Mouse (Mus musculus): Measurements from ENCODE around the gene Olfr1537.

Gene Olfr1537
- long read RNA-seq, experiment 1 = 0 reads
- long read RNA-seq, experiment 2 = 0 reads

DNA sequence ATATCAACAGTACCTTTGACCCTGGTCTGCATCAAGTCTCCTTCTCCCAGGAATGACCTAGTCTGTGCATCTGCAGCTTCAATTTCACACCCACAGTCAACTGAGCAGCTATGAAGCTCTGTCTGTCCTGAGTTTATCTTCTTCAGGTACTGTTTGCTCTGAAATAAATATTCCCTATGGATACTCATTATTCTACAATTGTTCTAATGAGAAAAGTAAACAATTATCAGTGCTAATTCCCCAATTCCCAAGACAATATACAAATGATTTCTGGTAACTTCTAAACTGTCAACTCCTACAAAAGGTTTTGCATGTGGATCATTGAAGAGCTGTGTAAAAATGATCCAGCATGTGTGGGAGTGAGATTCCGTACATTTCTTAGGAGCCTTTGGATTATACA lies at the start of gene Olfr1537:
Gene Olfr1537 (minus strand): TSS at position 101 of the 400 bp plus-strand sequence.
- intact Hi-C loops (cut with DNase I) = no loop called here

DNA sequence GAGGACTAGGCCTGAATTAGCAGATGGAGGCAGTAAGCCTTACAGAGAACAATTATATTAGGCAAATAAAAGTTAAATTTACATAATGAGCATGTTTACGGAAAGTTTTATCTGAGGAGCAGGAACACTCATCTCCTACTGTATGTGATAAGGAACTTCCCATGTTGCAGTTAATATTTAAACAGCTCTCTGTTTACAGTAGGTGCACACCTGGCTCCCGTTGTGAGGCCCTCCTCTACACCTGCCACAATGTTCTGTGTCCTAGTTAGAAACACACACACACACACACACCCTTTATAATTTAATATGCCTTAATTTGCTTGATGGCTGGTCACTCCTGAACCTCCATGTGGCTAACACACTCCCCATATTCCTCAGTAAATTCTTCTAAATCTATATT lies 37.3 kb upstream of the Olfr1537 start:
- intact Hi-C loops (cut with DNase I) = no loop called here

DNA sequence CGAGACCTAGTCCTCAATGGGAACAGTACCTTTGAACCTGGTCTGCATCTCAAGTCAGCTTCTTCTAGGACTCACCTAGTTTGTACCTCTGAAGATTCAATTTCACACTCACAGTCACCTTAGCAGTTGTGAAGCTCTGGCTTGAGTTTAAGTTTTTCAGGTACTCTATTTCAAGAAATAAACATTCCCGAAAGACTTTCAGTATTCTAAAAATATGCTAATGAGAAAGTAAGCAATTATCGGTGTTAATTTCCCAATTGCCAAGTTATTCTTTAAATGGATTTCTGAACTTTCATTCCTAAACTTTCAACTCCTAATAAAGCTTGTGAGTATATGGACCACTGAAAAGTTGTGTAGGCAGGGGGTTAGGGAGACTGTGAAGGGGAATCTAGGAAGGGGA lies 26.9 kb upstream of the Olfr1537 start, which contains the start of gene Olfr945:
Gene Olfr945 (minus strand): TSS at position 101 of the 400 bp plus-strand sequence.
- intact Hi-C loops (cut with DNase I) = no loop called here

DNA sequence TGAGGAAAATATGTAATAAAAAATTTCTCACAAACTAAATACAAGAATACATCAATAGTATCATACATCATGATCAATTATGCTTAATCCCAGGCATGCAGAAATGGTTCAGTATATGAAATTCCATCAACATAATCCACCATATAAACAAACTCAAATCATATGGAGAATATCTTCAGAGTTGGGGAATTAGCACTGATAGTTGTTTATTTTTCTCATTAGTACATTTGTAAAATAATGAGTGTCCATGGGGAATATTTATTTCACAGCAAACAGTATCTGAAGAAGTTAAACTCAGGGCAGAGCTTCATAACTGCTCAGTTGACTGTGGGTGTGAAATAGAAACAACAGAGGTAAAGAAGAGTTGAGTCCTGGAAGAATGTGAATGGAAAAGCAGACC lies 48.2 kb downstream of the Olfr1537 start, which contains the start of gene Olfr944:
Gene Olfr944 (plus strand): TSS at position 301 of the 400 bp plus-strand sequence.
- intact Hi-C loops (cut with DNase I) = no loop called here

Measured in adrenal gland (tissue).